Mouse (Mus musculus) layer of hippocampus, adult 18-20 months (tissue): ENCODE measurements around the gene Ppp1r3e. TPM values are rescaled to one million over a fixed set of nuclear protein-coding genes. Genes with fewer than 3 reads are reported as not detected.

Source experiments
- DNase-seq, 2 experiments: peaks; one replicate each; pipeline ENCODE4 v3.0.0; 2022; ENCODE audit warnings: low spot score in 2 of 2
- long read RNA-seq: library from polyadenylated mRNA; stranded (forward); transcript quantifications from one replicate; pipeline ENCODE4 v2.0.0, GENCODE M21; 2021
- total RNA-seq, 2 experiments: library from RNA; stranded (reverse); gene quantifications; 2 replicates each; pipeline ENCODE4 v1.2.3; 2021

Gene Ppp1r3e
- total RNA-seq, result 10 to 100 TPM; 19.3 to 19.7 TPM
- long read RNA-seq, partial matches to known transcripts, result 0 of 4 reads
- long read RNA-seq, other reads (novel, unspliced or antisense), result 0 of 4 reads

DNA sequence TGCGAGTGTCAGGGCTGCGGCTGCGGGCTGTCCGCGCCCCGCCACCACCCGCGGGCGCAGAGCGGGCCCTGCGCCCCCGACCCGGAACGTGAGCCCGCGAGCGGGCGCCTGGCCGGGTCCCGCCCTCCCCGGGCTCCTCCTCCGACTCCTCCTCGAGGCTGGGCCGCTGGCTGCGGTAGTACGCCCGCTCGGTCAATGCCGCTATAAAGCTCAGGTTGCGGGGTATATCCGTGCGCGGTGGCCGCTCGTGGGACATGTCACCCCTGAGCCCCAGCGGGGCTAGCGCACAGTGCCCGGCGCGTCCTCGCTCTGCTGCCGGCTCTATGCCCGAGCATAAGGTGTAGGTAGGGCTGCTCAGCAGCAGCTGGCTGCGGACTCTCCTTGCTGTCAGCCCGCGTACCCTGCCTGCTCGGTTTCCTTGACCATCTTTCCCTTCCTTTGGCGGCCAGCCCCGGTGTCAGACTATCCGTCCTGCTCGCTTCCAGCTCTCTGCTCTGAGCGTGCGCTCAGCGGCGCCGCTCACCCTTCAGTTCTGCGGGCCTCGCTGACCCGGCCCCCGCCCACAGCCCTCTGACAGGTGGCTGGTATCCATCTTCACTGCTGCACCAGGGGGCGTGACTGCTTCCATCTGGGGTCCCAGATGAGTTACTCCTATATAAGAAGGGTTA is at the start of gene Ppp1r3e:
Gene Ppp1r3e, minus strand, starts transcription at position 503 of the 668 bp plus-strand sequence.
- DNase-seq, result peak; percentile 52 to 74

DNA sequence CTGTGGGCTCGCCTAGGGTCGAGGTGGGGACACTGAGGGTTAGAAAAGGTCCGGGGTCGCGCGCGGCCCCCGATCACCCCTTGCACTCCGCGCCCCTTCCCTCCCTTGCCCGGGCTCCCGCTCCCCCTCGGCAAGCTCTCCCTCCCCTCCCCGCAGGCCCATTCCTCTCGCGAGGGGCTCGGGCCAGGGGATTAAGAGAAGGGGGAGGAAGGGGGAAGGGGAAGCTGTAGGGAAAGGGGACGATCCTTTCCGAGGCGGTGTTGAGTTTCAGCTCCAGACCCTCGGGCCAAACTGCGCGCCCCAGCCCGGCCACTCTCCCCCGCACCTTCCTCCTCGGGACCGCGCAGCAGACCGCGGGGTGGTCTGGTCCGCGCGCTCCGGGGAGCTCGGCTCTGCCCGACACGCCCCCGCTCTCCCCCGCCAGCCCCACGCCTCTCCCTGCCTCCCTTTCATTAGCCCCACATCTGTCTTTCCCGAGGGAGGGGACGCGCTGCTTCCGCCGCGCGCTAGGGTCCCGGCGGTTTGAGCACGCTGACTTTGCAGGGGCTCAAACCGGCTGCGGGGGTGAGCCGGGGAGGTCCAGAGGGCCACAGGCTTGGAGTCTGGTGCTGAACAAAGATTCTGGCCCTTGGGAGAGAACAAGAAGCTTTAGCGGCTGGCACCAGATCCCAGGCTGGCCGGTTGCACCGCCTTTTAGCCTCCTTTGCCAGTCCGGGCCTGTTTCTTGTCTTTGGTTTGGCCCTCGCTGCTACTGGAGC is 49.2 kb upstream of the Ppp1r3e start:
- DNase-seq, result peak in 1 of 2 experiments; percentile 42

DNA sequence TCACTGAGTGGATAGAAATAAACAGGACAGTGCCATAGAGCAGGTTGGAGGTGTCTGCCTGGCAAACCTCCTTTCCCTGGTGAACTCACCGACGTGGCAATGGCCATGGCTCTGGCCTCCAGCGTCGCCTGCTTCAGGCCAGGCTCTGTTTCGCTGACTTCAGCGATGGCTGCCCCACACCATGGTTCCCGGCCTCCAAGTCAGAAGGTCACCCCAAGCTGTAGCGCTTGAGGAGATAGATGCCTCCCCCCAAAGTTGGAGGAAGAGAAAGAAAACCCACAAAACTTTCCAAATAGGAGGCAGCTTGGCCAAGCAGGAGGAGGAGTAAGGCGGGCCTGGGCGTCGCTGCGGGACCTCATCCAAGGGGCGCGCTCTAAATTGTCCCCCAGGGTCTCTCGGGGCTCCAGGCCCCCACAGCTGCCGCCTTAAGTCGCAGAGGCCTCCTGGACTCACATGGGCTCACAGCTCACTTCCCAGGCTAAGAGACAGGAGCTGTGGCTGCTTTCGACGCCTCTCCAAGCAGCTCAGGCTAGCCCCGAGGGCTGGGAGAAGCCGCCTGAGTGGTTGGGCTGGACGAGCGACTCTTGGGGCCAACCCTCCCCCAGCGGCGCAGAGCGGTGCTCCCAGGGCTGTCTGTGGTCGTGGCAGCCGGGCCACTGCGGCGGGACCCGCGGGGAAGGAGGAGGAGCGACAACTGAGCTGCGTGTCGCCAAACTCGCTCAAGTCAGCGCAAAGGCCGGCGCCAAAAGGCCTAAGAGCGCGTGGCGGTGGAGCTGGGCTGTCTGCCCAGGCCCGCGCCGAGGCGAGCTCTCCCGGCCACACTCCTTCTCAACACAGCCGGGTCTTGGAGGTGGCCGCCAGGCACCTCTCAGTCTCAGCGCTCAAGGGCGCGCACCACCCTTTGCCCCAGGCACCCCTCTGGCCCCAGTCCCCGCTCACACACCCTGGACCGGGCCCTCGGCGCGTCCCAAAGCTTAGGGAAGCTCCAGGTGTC is 48.3 kb upstream of the Ppp1r3e start, which contains the start of gene Efs:
Gene Efs, minus strand, starts transcription at position 778 of the 994 bp plus-strand sequence.
- DNase-seq, result peak in 1 of 2 experiments; percentile 31

DNA sequence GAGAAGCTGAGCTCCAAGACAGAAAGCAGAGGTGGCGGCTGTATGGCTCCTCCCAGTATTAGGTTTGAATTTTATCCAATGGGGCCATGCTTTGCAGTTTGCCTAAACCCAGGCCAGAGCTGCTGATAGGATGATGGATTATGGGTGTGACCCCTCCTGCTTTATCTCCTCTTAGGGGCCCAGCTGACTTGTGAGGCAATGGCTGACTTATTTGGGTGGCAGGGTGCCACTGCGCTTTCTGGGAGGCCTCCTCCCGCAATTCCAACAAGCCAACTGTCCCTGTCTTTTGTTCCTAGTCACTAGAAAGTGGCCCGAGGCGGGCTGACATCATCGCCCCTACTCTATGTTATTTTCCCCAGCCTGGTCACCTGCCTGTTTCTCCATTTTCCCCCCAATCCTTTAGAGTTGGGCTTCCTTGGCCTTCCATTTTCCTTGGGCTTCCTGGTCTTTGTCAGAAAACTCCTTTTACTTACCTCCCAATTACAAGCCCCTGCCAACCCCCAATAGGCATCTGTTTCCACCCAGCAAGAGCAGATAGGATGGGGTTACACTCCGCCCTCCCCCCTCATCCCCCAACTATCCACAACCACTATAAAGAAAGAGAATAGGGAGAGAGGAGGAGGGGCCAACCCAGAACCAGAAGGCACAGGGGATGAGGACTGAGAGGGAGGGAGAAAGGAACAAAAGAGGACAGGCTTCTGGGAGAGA is 47.4 kb upstream of the Ppp1r3e start:
- DNase-seq, result no peak

DNA sequence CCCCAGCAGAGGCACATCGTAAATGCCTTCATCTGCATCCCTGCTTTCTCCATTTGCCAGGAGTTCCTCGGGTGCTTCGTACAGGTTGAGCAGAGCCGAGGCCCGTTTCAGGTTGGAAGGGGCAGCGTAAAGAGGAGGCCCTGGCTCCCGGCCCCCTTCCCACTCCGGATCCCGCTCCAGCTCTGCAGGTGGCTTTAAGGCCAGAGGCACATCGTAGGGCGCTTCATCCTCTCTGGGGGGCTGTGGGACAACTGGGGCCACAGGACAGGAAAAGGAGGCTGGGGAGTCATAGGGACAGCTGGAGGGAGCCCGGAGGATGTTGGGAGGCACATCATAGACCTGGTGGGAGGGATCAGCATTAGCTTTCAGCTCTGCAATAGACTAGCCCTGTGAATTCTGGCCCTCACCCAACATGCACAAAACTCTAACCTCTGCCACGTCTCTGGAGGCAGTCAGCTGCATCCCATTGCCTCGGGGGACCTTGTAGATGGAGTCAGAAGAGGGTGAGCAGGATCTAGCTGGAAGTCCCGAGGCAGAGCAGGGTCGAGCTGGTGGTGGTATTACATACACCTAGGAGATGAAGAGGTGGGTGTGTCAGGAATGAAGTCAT is 42.8 kb upstream of the Ppp1r3e start:
- DNase-seq, result no peak

DNA sequence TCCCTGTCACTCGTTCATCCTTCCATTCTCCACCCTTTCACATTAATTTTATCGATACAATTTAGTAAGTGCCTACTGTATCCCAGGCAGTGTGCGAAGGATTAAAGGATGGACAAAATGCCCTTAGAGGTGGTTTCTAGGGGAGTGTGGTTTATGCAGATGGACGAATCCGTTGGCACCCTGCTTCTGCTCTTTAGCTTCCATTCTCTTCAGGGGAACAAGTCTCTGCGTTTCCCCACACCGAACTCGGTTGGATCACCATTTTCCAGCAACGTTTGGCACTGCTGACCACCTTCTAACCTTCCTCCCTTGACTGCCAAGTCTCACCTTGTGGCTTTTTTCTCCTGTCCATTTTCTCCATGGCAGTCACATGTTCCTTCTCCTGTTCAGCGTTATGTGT is 36.0 kb upstream of the Ppp1r3e start:
- DNase-seq, result no peak

DNA sequence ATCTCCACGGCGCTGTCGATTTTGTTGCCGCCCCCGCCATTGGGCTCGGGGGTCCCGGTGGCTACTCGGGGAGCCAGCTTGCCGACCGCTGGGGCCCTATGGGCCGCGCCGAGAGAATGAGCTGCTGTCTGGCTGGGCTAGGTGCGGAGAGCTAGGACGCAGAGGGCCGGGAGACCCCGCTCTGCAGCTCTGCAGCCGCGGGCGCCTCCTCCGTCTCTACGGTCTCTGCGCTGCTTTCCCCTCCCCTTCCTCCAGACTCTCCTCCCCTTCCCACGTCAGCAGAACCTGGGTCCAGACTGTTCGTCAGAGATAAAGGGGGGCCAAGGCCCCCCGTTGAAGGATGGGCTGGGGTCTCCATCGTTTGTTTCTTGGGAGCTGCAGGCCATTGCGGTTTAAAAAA is 35.5 kb upstream of the Ppp1r3e start, which contains the start of gene Slc22a17:
Gene Slc22a17, minus strand, starts transcription at position 247 of the 400 bp plus-strand sequence.
- DNase-seq, result peak; percentile 82 to 88

DNA sequence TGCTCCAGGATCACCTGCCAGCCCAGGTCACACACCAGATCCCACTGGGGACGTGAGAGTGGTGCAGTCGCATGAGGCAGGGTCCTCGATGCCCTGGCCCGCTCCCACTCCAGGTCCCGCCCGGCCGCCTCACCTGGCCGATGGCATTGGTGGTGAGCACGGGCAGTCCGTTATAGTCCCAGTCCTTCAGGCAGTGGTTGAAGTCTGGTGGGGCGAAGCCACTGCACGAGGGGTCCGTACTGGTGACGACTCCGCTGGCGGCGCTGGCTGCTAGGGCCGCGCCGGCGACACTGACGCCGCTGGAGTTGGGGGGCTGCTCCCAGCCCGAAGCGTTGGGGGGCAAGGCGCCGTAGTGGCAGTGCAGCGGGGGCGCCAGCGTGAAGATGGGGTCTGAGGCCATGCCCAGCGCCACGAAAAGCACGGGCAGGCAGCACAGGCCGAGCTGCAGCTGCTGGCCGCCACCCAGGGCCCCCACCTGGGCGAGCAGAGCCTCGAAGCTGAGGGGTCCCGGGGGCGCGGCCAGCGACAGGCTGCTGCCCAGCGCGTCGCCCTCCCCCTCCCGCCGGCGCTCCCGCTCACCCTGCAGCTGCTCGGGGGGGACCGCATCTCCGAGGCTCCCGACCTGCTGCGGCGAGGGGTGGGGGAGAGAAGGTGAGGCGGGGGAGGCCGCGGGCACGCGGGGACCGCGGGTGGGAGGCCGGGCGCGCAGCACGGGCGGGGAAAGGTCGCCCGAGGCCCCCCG is 34.9 kb upstream of the Ppp1r3e start:
- peak in 1 of 2 experiments; percentile 34 for DNase-seq

DNA sequence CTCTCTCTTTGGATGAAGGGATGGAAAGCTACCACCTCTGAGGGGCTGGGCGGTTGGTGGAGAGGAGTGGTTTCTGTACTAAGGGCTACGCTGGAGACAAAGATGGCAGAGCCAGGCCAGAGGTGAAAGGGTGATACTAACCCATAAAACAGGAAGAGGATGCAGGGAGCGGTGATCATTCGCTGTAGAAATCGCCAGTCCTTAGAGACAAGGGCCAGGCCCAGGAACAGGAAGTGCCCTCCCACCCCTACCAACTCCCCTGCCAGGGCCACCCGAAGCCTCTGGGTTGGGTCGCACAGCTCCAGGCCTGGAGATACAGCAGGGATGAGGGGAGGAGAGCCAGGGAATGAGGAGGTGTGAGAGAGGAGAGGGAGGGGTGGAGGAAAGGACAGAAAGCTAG is 31.3 kb upstream of the Ppp1r3e start:
- no peak for DNase-seq

DNA sequence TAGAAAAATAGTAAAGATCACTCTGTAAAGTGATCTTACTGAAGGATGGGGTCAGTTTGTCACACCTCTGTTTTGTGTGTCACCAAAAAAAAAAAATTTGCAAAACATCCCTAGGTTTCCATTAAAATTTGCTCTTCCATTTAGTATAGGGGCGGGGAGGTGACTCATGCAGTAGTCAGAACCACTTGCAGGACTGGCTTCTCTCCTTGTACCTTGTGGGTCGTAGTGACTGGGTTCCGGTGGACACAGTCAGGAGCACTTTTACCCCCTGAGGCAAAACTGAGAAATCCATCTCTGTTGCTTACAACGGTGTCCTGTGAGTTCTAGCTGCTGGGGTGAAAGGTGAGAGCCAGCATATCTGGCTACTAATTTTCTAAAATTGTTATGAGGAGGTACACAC is 26.3 kb upstream of the Ppp1r3e start:
- no peak for DNase-seq

DNA sequence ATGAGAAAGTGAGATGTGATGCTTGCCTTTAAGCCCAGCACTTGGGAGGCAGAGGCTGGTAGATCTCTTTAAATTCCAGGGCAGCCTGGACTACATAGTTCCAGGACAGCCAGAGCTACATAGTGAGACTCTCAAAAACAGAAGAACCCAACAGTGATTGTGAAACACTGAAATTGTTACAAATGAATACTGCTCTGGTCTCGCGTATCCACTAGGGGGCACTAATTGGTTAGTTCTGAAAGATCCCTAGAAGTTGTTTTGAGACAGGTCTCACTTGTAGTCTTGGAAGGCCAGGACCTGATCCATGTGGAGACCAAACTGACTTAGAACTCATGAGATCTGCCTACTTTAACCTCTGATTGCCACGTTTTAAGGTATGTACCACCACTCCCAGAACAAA is 23.0 kb upstream of the Ppp1r3e start:
- peak; percentile 63 to 92 for DNase-seq

DNA sequence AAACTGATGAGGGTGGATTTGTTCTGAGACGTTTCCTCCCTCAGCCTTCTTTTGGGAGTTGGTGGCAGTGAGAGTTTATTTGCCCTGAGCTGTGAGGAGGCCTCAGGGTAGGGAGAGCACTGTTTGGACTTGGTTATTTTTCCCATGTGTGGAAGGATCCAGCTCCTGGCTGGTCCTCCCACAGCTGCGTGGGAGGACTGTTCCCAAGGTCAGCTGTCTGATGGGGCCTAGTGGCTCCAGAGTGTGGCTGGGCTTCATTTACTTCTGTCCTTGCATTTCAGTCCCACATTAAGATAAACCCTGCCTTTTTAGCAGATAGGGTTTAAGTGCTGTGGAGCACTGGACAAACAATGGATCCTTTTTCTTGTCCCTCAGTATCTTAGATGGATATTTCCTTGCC is 20.1 kb upstream of the Ppp1r3e start:
- DNase-seq, result no peak

DNA sequence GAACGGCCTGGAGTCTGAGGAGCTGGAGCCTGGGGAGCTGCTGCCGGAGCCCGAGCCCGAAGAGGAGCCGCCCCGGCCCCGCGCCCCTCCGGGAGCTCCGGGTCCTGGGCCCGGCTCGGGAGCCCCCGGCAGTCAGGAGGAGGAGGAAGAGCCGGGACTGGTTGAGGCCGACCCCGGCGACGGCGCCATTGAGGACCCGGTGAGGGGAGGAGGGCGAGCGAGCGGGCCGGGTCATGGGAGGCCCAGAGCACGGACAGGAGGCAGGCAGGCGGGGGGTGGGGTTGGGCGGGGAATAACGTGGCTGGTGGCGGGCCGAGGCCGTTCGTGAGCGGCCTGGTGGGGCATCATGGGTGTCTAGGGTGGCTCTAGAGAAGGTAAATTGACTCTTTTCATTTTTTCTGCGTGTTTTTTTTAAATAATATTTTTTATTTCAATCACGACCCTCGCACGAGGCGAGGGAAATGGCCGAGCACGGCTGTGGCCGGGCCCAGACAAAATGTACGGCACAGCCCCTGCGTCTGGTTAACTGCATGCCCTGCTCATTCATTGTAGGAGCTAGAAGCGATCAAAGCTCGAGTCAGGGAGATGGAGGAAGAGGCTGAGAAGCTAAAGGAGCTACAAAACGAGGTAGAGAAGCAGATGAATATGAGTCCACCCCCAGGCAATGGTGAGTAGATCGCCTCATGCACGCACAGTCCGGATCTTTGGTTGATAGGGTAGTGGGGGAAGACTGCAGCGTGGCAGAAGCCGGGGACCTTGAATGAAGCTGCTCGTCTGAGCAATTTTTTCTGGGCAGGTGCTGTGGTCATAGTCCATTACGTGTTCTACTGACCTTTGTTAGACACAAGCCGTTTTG is 17.2 kb upstream of the Ppp1r3e start:
- DNase-seq, result peak in 1 of 2 experiments; percentile 49

DNA sequence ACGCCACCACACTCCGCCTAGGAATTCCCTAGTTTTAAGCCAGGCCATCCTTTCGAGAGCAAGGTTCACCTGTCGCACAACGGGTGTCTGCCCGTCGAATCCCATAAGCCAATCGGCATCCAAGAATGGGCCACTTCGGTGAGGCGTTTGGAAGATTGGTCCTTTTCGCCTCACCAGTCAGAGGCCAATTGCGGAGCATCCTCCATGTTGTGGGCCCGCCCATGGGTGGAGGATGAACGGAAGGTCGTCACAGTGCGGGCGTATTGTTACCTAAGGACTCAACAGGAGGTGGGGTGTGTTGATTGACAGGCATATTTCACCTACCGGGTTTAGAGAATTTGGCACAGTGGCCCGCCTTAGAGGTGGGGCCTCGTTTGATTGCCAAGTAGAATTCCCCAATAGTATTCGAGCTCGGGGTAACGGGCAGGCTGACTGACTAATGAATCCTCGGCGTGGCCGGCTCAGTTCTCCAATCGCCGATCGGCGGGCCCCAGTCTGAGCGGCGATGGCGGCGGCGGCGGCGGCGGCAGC is 16.4 kb upstream of the Ppp1r3e start:
- DNase-seq, result peak; percentile 99

DNA sequence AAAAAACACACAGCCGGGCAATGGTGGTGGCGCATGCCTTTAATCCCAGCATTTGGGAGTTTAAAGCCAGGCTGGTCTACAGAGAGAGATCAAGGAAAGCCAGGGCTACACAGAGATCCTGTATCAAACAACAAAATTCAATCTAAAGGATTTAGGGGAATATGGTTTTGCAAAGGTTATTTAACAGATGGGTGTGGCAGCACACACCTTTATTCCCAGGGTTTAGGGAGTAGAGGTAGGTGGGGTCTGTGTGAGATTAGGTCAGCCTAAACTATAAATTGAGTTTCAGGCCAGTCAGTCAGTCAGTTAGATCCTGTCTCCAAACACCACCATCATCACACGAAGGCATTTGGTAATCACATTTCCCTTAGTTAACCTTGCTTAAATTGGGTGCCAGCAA is 14.8 kb upstream of the Ppp1r3e start, which contains the start of gene Pabpn1:
Gene Pabpn1, plus strand, starts transcription at position 301 of the 400 bp plus-strand sequence.
- no peak for DNase-seq

DNA sequence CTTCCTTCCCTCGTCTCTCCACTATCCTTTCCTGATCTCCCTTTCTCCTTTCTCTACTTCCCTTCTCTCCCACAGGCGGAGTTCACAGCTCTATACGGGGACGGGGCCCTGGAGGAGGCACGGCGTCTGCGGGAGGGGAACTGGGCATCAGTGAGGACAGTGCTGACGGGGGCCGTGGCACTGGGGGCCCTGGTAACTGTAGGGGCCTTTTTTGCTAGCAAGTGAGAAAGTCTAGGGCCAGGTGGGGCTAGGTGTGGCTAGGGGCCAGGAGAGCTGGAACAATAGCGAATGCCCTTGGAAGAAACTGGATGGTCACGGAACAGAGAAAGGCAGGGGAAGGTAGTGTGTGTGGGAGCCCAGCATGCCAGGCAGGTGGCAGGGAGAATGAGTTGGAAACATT is 8.0 kb upstream of the Ppp1r3e start:
- no peak for DNase-seq

DNA sequence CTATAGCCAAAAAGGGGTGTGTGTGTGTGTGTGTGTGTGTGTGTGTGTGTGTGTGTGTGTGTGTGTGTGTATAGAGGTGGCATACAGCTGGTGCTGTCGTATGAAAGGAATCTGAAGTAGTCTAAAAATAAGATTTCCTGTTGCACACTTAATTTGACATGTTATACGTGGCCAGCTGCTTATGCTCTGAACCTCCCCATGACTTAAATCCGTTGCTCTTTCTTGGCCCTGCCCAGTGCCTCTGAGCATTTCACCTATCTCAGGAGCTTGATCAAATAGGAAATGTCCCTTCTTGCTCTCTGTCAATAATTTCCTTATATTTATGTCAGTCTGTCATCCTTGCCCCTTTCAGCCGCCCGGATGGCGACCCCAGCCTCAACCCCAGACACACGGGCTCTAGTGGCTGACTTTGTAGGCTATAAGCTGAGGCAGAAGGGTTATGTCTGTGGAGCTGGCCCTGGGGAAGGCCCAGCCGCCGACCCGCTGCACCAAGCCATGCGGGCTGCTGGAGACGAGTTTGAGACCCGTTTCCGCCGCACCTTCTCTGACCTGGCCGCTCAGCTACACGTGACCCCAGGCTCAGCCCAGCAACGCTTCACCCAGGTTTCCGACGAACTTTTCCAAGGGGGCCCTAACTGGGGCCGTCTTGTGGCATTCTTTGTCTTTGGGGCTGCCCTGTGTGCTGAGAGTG is 6.8 kb upstream of the Ppp1r3e start:
- DNase-seq, result no peak
